ENCODE assay signal across 8 mouse cellular contexts in the genomic region with DNA sequence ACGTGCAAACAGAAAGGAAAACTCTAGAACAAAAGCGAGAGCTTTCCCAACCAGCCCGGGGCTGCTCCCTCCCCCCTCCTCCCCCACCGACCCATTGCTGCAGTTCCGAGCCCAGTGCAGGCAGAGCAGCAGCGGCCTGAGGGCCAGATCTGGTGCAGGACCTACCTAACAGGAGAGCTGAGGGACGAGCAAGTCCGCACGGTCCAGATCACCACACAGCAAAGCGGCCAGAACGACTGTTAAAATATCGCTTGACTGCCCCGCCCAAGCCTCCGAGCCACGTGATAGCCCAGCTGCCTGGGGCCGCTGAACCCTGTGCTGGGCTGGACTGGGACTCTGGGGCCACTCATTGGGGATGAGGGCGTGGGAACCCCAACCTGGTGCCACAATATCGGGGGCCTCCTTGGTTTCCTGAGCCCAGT. TPM values are rescaled to one million over a fixed set of nuclear protein-coding genes. Genes with fewer than 3 reads are reported as not detected.
DNase-seq lines count a peak whose midpoint lies in the region; ATAC-seq lines count a peak whose summit lies in the region.

Gene Plin2, minus strand, starts transcription at position 281 of the 422 bp plus-strand sequence.

- no peak within 1 kb of the TSS for H3K27ac ChIP-seq in hindbrain, embryonic 16.5 days (ENCODE audit: low read depth, low read length)

- peak within 1 kb of the TSS; percentile 79 for H3K9ac ChIP-seq in hindbrain, embryonic 16.5 days (ENCODE audit: low read depth, low read length)

- WGBS in hindbrain, embryonic 16.5 days: under 1% methylated on average over 18 of the region's 18 CpGs

- no peaks in the 10 kb centered on the region for H3K9me3 ChIP-seq in hindbrain, embryonic 16.5 days (ENCODE audit: control insufficient read depth, low read length)

- H3K4me3 ChIP-seq in hindbrain, embryonic 16.5 days (ENCODE audit: low read length): peak within 1 kb of the TSS; percentile 62

- peak within 1 kb of the TSS; percentile 83 for H3K4me2 ChIP-seq in hindbrain, embryonic 16.5 days (ENCODE audit: low read length)

- H3K4me1 ChIP-seq in hindbrain, embryonic 16.5 days (ENCODE audit: control insufficient read depth, insufficient read depth, low read depth, low read length): peaks cover 6% of the 10 kb centered on the region

- ATAC-seq in hindbrain, embryonic 16.5 days: peak; percentile 88
- ATAC-seq in megakaryocyte progenitor cell, adult 5-6 weeks (replicated peaks; ENCODE audit: poor library complexity): peak; percentile 54

- peaks cover 4% of the 10 kb centered on the region; the same call in 1 of the 2 replicates for H3K36me3 ChIP-seq in hindbrain, embryonic 16.5 days (ENCODE audit: control insufficient read depth, insufficient read depth, low read length)

- intact Hi-C loops in left cerebral cortex, postnatal 10 days (cut with DNase I): no loop called here

- no peaks in the 10 kb centered on the region for H3K27me3 ChIP-seq in hindbrain, embryonic 16.5 days (replicated peaks; ENCODE audit: control insufficient read depth, insufficient read depth, low read length)

- peak; percentile 53 for DNase-seq in ZHBTc4 (ENCODE audit: low read depth, low spot score)
- peak; percentile 64 to 68 for DNase-seq in cerebellum, postnatal 36 days
- DNase-seq in gastrocnemius, adult 8-10 months (ENCODE audit: low spot score in 2 of 2): peak; percentile 49 to 67
- peak; percentile 11 to 80 for DNase-seq in left cerebral cortex, postnatal 10 days (ENCODE audit: extremely low spot score in 1 of 2, low spot score in 2 of 2)
- DNase-seq in right cerebral cortex, postnatal 10 days (ENCODE audit: low spot score in 2 of 2): peak; percentile 44 to 46
- peak; percentile 64 for DNase-seq in urinary bladder, postnatal 25 days (ENCODE audit: low spot score)

RNA-seq across cellular contexts. Expression of gene Plin2, which starts in this region (rescaled TPM):
- total RNA-seq in gastrocnemius, adult 8-10 months (2022): 10 to 100 TPM; 42.1 to 59.5 (median 52.5) TPM
- 49.5 and 53.8 TPM in 2 replicates for polyA plus RNA-seq in hindbrain, embryonic 16.5 days (2015; fragmentation: Nextera tagmentation; extraction: Ambion mirVana)
- 10 to 100 TPM; 14.5 to 17.3 TPM for total RNA-seq in left cerebral cortex, postnatal 10 days (2021)
- total RNA-seq in megakaryocyte progenitor cell, adult 5-6 weeks (2015): 40.5 and 58.5 TPM in 2 replicates
- 75.9 and 78.3 TPM in 2 replicates for total RNA-seq in megakaryocyte progenitor cell, adult 5-6 weeks (2017)
